Mouse (Mus musculus): ENCODE data around the gene Creb5. TPM values are rescaled to one million over a fixed set of nuclear protein-coding genes. Genes with fewer than 3 reads are reported as not detected.

Creb5 gene
- polyA plus RNA-seq, 1 experiment from 2014 or later: 7.7 TPM

- Histone ChIP-seq H3K9ac (replicated peaks; ENCODE audit: low read depth, low read length) (no peak overlapping the region), H3K36me3 (ENCODE audit: control insufficient read depth, insufficient read depth, low read length) (no peaks in the 10 kb centered on the region), H3K9me3 (ENCODE audit: control insufficient read depth, low read length) (no peaks in the 10 kb centered on the region), H3K27ac (ENCODE audit: low read depth, low read length) (no peak overlapping the region), H3K4me2 (ENCODE audit: low read depth, low read length) (no peak overlapping the region), H3K27me3 (ENCODE audit: control insufficient read depth, insufficient read depth, low read length) (no peaks in the 10 kb centered on the region), H3K4me3 (ENCODE audit: low read depth, low read length) (no peak overlapping the region), H3K4me1 (ENCODE audit: control insufficient read depth, insufficient read depth, low read length) (peaks cover 15% of the 10 kb centered on the region)
- ATAC-seq (ENCODE audit: low read depth): no peak
- WGBS: 92% methylated on average over 11 of the region's 11 CpGs
These were observed 158.9 kb downstream of the Creb5 start for GRCm38 (mm10) chr6:53445862-53446460.

GRCm38 (mm10) chr6:53447479-53447878, 160.4 kb downstream of the Creb5 start:
- H3K36me3 ChIP-seq (ENCODE audit: control insufficient read depth, insufficient read depth, low read length): no peaks in the 10 kb centered on the region
- no peak overlapping the region for H3K9ac ChIP-seq (replicated peaks; ENCODE audit: low read depth, low read length)
- H3K4me1 ChIP-seq (ENCODE audit: control insufficient read depth, insufficient read depth, low read length): peaks cover 17% of the 10 kb centered on the region
- H3K27me3 ChIP-seq (ENCODE audit: control insufficient read depth, insufficient read depth, low read length): no peaks in the 10 kb centered on the region
- H3K27ac ChIP-seq (ENCODE audit: low read depth, low read length): no peak overlapping the region
- no peak overlapping the region for H3K4me3 ChIP-seq (ENCODE audit: low read depth, low read length)
- H3K9me3 ChIP-seq (ENCODE audit: control insufficient read depth, low read length): no peaks in the 10 kb centered on the region
- H3K4me2 ChIP-seq (ENCODE audit: low read depth, low read length): no peak overlapping the region
- WGBS: 95% methylated on average over 9 of the region's 9 CpGs
- no peak for ATAC-seq (ENCODE audit: low read depth)

GRCm38 (mm10) chr6:53448317-53448870, 161.3 kb downstream of the Creb5 start:
- 66% methylated on average over 9 of the region's 9 CpGs for WGBS

GRCm38 (mm10) chr6:53449437-53450173, 162.5 kb downstream of the Creb5 start:
- no peak overlapping the region for H3K27ac ChIP-seq (ENCODE audit: low read depth, low read length)
- no peak overlapping the region for H3K4me2 ChIP-seq (ENCODE audit: low read depth, low read length)
- ATAC-seq (ENCODE audit: low read depth): no peak
- H3K4me3 ChIP-seq (ENCODE audit: low read depth, low read length): no peak overlapping the region
- no peak overlapping the region for H3K9ac ChIP-seq (replicated peaks; ENCODE audit: low read depth, low read length)
- H3K4me1 ChIP-seq (ENCODE audit: control insufficient read depth, insufficient read depth, low read length): peaks cover 17% of the 10 kb centered on the region
- no peaks in the 10 kb centered on the region for H3K9me3 ChIP-seq (ENCODE audit: control insufficient read depth, low read length)
- no peaks in the 10 kb centered on the region for H3K36me3 ChIP-seq (ENCODE audit: control insufficient read depth, insufficient read depth, low read length)
- no peaks in the 10 kb centered on the region for H3K27me3 ChIP-seq (ENCODE audit: control insufficient read depth, insufficient read depth, low read length)
- WGBS: 41% methylated on average over 9 of the region's 9 CpGs

More at GRCm38 (mm10) chr6:53448317-53448870, 161.3 kb downstream of the Creb5 start:
- Histone ChIP-seq H3K9ac (replicated peaks; ENCODE audit: low read depth, low read length) (no peak overlapping the region), H3K27ac (ENCODE audit: low read depth, low read length) (no peak overlapping the region), H3K27me3 (ENCODE audit: control insufficient read depth, insufficient read depth, low read length) (no peaks in the 10 kb centered on the region), H3K4me3 (ENCODE audit: low read depth, low read length) (no peak overlapping the region), H3K4me2 (ENCODE audit: low read depth, low read length) (no peak overlapping the region), H3K36me3 (ENCODE audit: control insufficient read depth, insufficient read depth, low read length) (no peaks in the 10 kb centered on the region), H3K9me3 (ENCODE audit: control insufficient read depth, low read length) (no peaks in the 10 kb centered on the region), H3K4me1 (ENCODE audit: control insufficient read depth, insufficient read depth, low read length) (peaks cover 17% of the 10 kb centered on the region)
- no peak for ATAC-seq (ENCODE audit: low read depth)

- ATAC-seq (ENCODE audit: low read depth): no peak
- no peak overlapping the region for H3K4me3 ChIP-seq (ENCODE audit: low read depth, low read length)
- no peak overlapping the region for H3K9ac ChIP-seq (replicated peaks; ENCODE audit: low read depth, low read length)
- H3K27me3 ChIP-seq (ENCODE audit: control insufficient read depth, insufficient read depth, low read length): no peaks in the 10 kb centered on the region
- H3K4me1 ChIP-seq (ENCODE audit: control insufficient read depth, insufficient read depth, low read length): peaks cover 17% of the 10 kb centered on the region
- no peak overlapping the region for H3K27ac ChIP-seq (ENCODE audit: low read depth, low read length)
- H3K9me3 ChIP-seq (ENCODE audit: control insufficient read depth, low read length): no peaks in the 10 kb centered on the region
- no peaks in the 10 kb centered on the region for H3K36me3 ChIP-seq (ENCODE audit: control insufficient read depth, insufficient read depth, low read length)
- WGBS: 38% methylated on average over 3 of the region's 3 CpGs
- no peak overlapping the region; the same call in 1 of the 2 replicates for H3K4me2 ChIP-seq (ENCODE audit: low read depth, low read length)
These were observed 163.4 kb downstream of the Creb5 start for GRCm38 (mm10) chr6:53450494-53450893.

GRCm38 (mm10) chr6:53452240-53452639, 165.2 kb downstream of the Creb5 start:
- Histone ChIP-seq H3K4me1 (ENCODE audit: control insufficient read depth, insufficient read depth, low read length) (peaks cover 17% of the 10 kb centered on the region), H3K4me2 (ENCODE audit: low read depth, low read length) (no peak overlapping the region), H3K9ac (replicated peaks; ENCODE audit: low read depth, low read length) (no peak overlapping the region), H3K36me3 (ENCODE audit: control insufficient read depth, insufficient read depth, low read length) (no peaks in the 10 kb centered on the region), H3K27ac (ENCODE audit: low read depth, low read length) (no peak overlapping the region), H3K9me3 (ENCODE audit: control insufficient read depth, low read length) (no peaks in the 10 kb centered on the region), H3K4me3 (ENCODE audit: low read depth, low read length) (no peak overlapping the region), H3K27me3 (ENCODE audit: control insufficient read depth, insufficient read depth, low read length) (no peaks in the 10 kb centered on the region)
- 40% methylated on average over 6 of the region's 6 CpGs for WGBS
- ATAC-seq (ENCODE audit: low read depth): no peak

GRCm38 (mm10) chr6:53455442-53455841, 168.4 kb downstream of the Creb5 start:
- H3K27ac ChIP-seq (ENCODE audit: low read depth, low read length): no peak overlapping the region
- H3K9me3 ChIP-seq (ENCODE audit: control insufficient read depth, low read length): no peaks in the 10 kb centered on the region
- no peak overlapping the region for H3K9ac ChIP-seq (replicated peaks; ENCODE audit: low read depth, low read length)
- H3K4me2 ChIP-seq (ENCODE audit: low read depth, low read length): no peak overlapping the region
- 0 out of 2 replicates have a peak, but pooled peaks cover 3% of the 10 kb centered on the region for H3K4me1 ChIP-seq (ENCODE audit: control insufficient read depth, insufficient read depth, low read length)
- 68% methylated on average over 4 of the region's 4 CpGs for WGBS
- no peaks in the 10 kb centered on the region for H3K36me3 ChIP-seq (ENCODE audit: control insufficient read depth, insufficient read depth, low read length)
- H3K4me3 ChIP-seq (ENCODE audit: low read depth, low read length): no peak overlapping the region
- no peaks in the 10 kb centered on the region for H3K27me3 ChIP-seq (ENCODE audit: control insufficient read depth, insufficient read depth, low read length)
- no peak for ATAC-seq (ENCODE audit: low read depth)

GRCm38 (mm10) chr6:53456111-53456510, 169.0 kb downstream of the Creb5 start:
- Histone ChIP-seq H3K9me3 (ENCODE audit: control insufficient read depth, low read length) (no peaks in the 10 kb centered on the region), H3K27me3 (ENCODE audit: control insufficient read depth, insufficient read depth, low read length) (no peaks in the 10 kb centered on the region), H3K4me3 (ENCODE audit: low read depth, low read length) (no peak overlapping the region), H3K27ac (ENCODE audit: low read depth, low read length) (no peak overlapping the region), H3K4me1 (ENCODE audit: control insufficient read depth, insufficient read depth, low read length) (0 out of 2 replicates have a peak, but pooled peaks cover under 1% of the 10 kb centered on the region), H3K36me3 (ENCODE audit: control insufficient read depth, insufficient read depth, low read length) (no peaks in the 10 kb centered on the region), H3K4me2 (ENCODE audit: low read depth, low read length) (no peak overlapping the region), H3K9ac (replicated peaks; ENCODE audit: low read depth, low read length) (no peak overlapping the region)
- WGBS: 85% methylated on average over 5 of the region's 5 CpGs
- no peak for ATAC-seq (ENCODE audit: low read depth)

Data from neural tube, embryonic 14.5 days (tissue).